Mouse (Mus musculus): ENCODE results near the gene Olfr763. TPM values are rescaled to one million over a fixed set of nuclear protein-coding genes. Genes with fewer than 3 reads are reported as not detected.
"Not testable (repeated sequence)": the region's sequence is repeated elsewhere in the genome, so short reads cannot be mapped to it uniquely, and the experiment has no call there.

Olfr763 gene
- total RNA-seq, 1 experiment from 2014 or later: not detected

DNA sequence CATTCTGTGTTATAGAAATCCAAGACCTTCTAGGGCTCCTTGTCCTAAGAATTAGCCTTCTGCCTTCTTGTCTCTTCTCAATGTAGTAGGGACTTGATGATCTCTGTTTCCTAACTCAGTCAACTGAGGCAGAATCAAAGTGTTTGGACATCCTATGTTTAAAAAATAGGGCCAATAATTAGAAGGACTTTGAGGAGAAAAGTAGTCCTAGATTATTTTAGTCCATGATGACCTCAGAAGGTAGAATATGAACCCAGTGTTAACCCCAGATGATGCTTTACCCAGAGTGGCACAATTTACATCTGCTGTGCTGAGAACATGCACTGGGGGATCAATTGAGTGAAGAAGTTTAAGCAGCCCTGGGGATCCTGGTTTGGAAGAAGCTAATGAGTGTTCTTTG is 39.3 kb downstream of the Olfr763 start, which contains the start of gene Olfr765:
Gene Olfr765, minus strand, starts transcription at position 101 of the 400 bp plus-strand sequence.
- not testable (repeated sequence) for DNase-seq

Other genes starting within 250 kb of the Olfr763 start
- 24.6 and 30.9 TPM in 2 replicates for gene Mmp19, start 219.9 kb upstream of the Olfr763 start, total RNA-seq (2021)
- 60.0 and 60.9 TPM in 2 replicates for gene Dnajc14, start 206.7 kb upstream of the Olfr763 start, total RNA-seq (2021)
- 10.3 and 11.8 TPM in 2 replicates for gene Tmem198b, start 206.4 kb upstream of the Olfr763 start, total RNA-seq (2021)
- 60.7 and 62.6 TPM in 2 replicates for gene Sarnp, start 193.5 kb upstream of the Olfr763 start, total RNA-seq (2021)
- gene Ormdl2, start 189.1 kb upstream of the Olfr763 start, total RNA-seq (2021): 31.2 and 32.5 TPM in 2 replicates
- gene Gdf11, start 119.1 kb upstream of the Olfr763 start, total RNA-seq (2021): 3.0 and 3.9 TPM in 2 replicates
- 217 and 234 TPM in 2 replicates for gene Cd63, start 109.8 kb upstream of the Olfr763 start, total RNA-seq (2021)
- 10.9 and 15.5 TPM in 2 replicates for gene Rdh5, start 87.9 kb upstream of the Olfr763 start, total RNA-seq (2021)
- gene Bloc1s1, start 86.8 kb upstream of the Olfr763 start, total RNA-seq (2021): 220 TPM in 2 replicates
- 18.7 and 19.0 TPM in 2 replicates for gene Itga7, start 77.0 kb upstream of the Olfr763 start, total RNA-seq (2021)
- gene Mettl7b, start 49.8 kb upstream of the Olfr763 start, total RNA-seq (2021): 0.83 and 37.1 TPM in 2 replicates
- not detected in 2 replicates for gene Olfr9, start 21.4 kb upstream of the Olfr763 start, total RNA-seq (2021)
- not detected in 2 replicates for gene Olfr764-ps1, start 29.1 kb downstream of the Olfr763 start, total RNA-seq (2021)
- gene Olfr765, start 39.2 kb downstream of the Olfr763 start, total RNA-seq (2021): not detected in 2 replicates
- not detected in 2 replicates for gene Olfr766-ps1, start 58.2 kb downstream of the Olfr763 start, total RNA-seq (2021)
- not detected in 2 replicates for gene Olfr767, start 72.1 kb downstream of the Olfr763 start, total RNA-seq (2021)
- not detected in 2 replicates for gene Olfr768, start 88.6 kb downstream of the Olfr763 start, total RNA-seq (2021)
- not detected in 2 replicates for gene Olfr769, start 107.1 kb downstream of the Olfr763 start, total RNA-seq (2021)
- not detected in 2 replicates for gene Olfr770, start 128.2 kb downstream of the Olfr763 start, total RNA-seq (2021)
- not detected in 2 replicates for gene Olfr771, start 154.0 kb downstream of the Olfr763 start, total RNA-seq (2021)
- gene Olfr772, start 167.1 kb downstream of the Olfr763 start, total RNA-seq (2021): not detected in 2 replicates
- not detected in 2 replicates for gene Olfr773, start 176.6 kb downstream of the Olfr763 start, total RNA-seq (2021)
- gene Olfr774, start 225.4 kb downstream of the Olfr763 start, total RNA-seq (2021): not detected in 2 replicates
- gene Olfr775, start 237.6 kb downstream of the Olfr763 start, total RNA-seq (2021): not detected in 2 replicates
- not detected in 2 replicates for gene Olfr776, start 248.3 kb downstream of the Olfr763 start, total RNA-seq (2021)

All from adrenal gland, postnatal 14 days (tissue).